Mouse (Mus musculus): ENCODE measurements around the gene Cep68. TPM values are rescaled to one million over a fixed set of nuclear protein-coding genes. Genes with fewer than 3 reads are reported as not detected.

The Cep68 gene
- total and polyA plus RNA-seq, 3 experiments: 27.8 to 31.6 (median 30.7) TPM

GRCm38 (mm10) chr11:20278702-20279101 is 29.5 kb upstream of the Cep68 start:
- no peak for DNase-seq (ENCODE audit: extremely low read depth)
- Histone ChIP-seq H3K4me3 (replicated peaks in 1 of 3; ENCODE audit: low read depth in 2 of 3, low read length in 2 of 3, poor library complexity in 1 of 3) (no peak overlapping the region), H3K9ac (ENCODE audit: insufficient read depth, low read depth) (no peak overlapping the region), H3K9me3 (replicated peaks; ENCODE audit: low read length) (no peaks in the 10 kb centered on the region), H3K4me2 (ENCODE audit: insufficient read depth, low read depth, poor library complexity, severe bottlenecking) (no peak overlapping the region), H3K79me2 (replicated peaks; ENCODE audit: control insufficient read depth, extremely low read depth, insufficient read depth, poor library complexity, severe bottlenecking) (no peaks in the 10 kb centered on the region), H3K27ac (ENCODE audit: insufficient read depth, low read depth) (no peak overlapping the region), H3K4me1 (ENCODE audit: control insufficient read depth in 1 of 2, insufficient read depth in 2 of 2) (no peaks in the 10 kb centered on the region), H3K36me3 (replicated peaks in 1 of 2; ENCODE audit: control insufficient read depth in 1 of 2, insufficient read depth in 1 of 2, low read length in 1 of 2) (no peaks in the 10 kb centered on the region), H3K27me3 (replicated peaks) (no peaks in the 10 kb centered on the region)
- dilution Hi-C loops (cut with MboI; ENCODE audit: extremely low pct_ligation_motif_present, extremely low pct_unique_long_range_greater_than_20kb, low sequenced_read_pairs) (no loop called here), in situ Hi-C loops (cut with MboI; ENCODE audit: low pct_ligation_motif_present, low pct_unique_long_range_greater_than_20kb, low sequenced_read_pairs) (no loop called here)
- TF ChIP-seq MAFK (IDR thresholded peaks at IDR 0.05; ENCODE audit: insufficient replicate concordance, low read length) (no peak), CHD1 (IDR thresholded peaks at IDR 0.05; ENCODE audit: low read depth, low read length) (no peak), UBTF (IDR thresholded peaks at IDR 0.05; ENCODE audit: low read depth, low read length) (no peak), MYC (IDR thresholded peaks at IDR 0.05; ENCODE audit: low read depth, low read length) (no peak), ZKSCAN1 (IDR thresholded peaks at IDR 0.05; ENCODE audit: borderline replicate concordance, low read depth, low read length) (no peak), SIN3A (IDR thresholded peaks at IDR 0.05; ENCODE audit: low read length) (no peak), NRF1 (IDR thresholded peaks at IDR 0.05; ENCODE audit: low read depth, low read length) (no peak), JUN (IDR thresholded peaks at IDR 0.05; ENCODE audit: insufficient read depth, low read depth, low read length) (no peak), MAZ (IDR thresholded peaks at IDR 0.05; ENCODE audit: low read depth, low read length) (no peak), JUND (conservative IDR thresholded peaks at IDR 0.05; ENCODE audit: low read depth, low read length) (no peak), POLR2AphosphoS2 (IDR thresholded peaks at IDR 0.05; ENCODE audit: low read depth, low read length) (no peak), RAD21 (IDR thresholded peaks at IDR 0.05; ENCODE audit: low read depth, low read length) (no peak), E2F4 (IDR thresholded peaks at IDR 0.05; ENCODE audit: insufficient replicate concordance, low read depth, low read length) (no peak), IRF4 (IDR thresholded peaks at IDR 0.05; ENCODE audit: low read depth, low read length) (no peak), USF2 (conservative IDR thresholded peaks at IDR 0.05; ENCODE audit: low read depth, low read length) (no peak), NELFE (IDR thresholded peaks at IDR 0.05; ENCODE audit: low read depth, low read length) (no peak), KAT2A (IDR thresholded peaks at IDR 0.05; ENCODE audit: insufficient replicate concordance, low read length) (no peak), ETS1 (conservative IDR thresholded peaks at IDR 0.05; ENCODE audit: low read depth, low read length) (no peak), ZNF384 (IDR thresholded peaks at IDR 0.05; ENCODE audit: low read depth, low read length) (no peak), GABPA (IDR thresholded peaks at IDR 0.05; ENCODE audit: insufficient replicate concordance, low read depth, low read length) (no peak)

- Histone ChIP-seq H3K4me1 (ENCODE audit: control insufficient read depth in 1 of 2, insufficient read depth in 2 of 2) (no peaks in the 10 kb centered on the region), H3K27ac (ENCODE audit: insufficient read depth, low read depth) (no peak overlapping the region), H3K4me2 (ENCODE audit: insufficient read depth, low read depth, poor library complexity, severe bottlenecking) (no peak overlapping the region), H3K79me2 (replicated peaks; ENCODE audit: control insufficient read depth, extremely low read depth, insufficient read depth, poor library complexity, severe bottlenecking) (no peaks in the 10 kb centered on the region), H3K27me3 (replicated peaks) (no peaks in the 10 kb centered on the region), H3K9ac (ENCODE audit: insufficient read depth, low read depth) (no peak overlapping the region), H3K9me3 (replicated peaks; ENCODE audit: low read length) (no peaks in the 10 kb centered on the region), H3K36me3 (replicated peaks in 1 of 2; ENCODE audit: control insufficient read depth in 1 of 2, insufficient read depth in 1 of 2, low read length in 1 of 2) (no peaks in the 10 kb centered on the region), H3K4me3 (replicated peaks in 1 of 3; ENCODE audit: low read depth in 2 of 3, low read length in 2 of 3, poor library complexity in 1 of 3) (no peak overlapping the region)
- no peak for TF ChIP-seq RCOR1 (conservative IDR thresholded peaks at IDR 0.05; ENCODE audit: low read depth, low read length)
- TF ChIP-seq GABPA (IDR thresholded peaks at IDR 0.05; ENCODE audit: insufficient replicate concordance, low read depth, low read length): no peak
- no peak for TF ChIP-seq EP300 (IDR thresholded peaks at IDR 0.05; ENCODE audit: low read length)
- TF ChIP-seq CHD2 (IDR thresholded peaks at IDR 0.05; ENCODE audit: low read length): no peak
- dilution Hi-C loops (cut with MboI; ENCODE audit: extremely low pct_ligation_motif_present, extremely low pct_unique_long_range_greater_than_20kb, low sequenced_read_pairs): no loop called here
- no peak for DNase-seq (ENCODE audit: extremely low read depth)
- in situ Hi-C loops (cut with MboI; ENCODE audit: low pct_ligation_motif_present, low pct_unique_long_range_greater_than_20kb, low sequenced_read_pairs): no loop called here
Measured at GRCm38 (mm10) chr11:20277106-20277505, 27.9 kb upstream of the Cep68 start.
